ENCODE assay signal across 9 mouse cellular contexts in genomic region chr3:88157771-88158597, GRCm38 (mm10). TPM values are rescaled to one million over a fixed set of nuclear protein-coding genes. Genes with fewer than 3 reads are reported as not detected.
DNase-seq lines count a peak whose midpoint lies in the region; ATAC-seq and TF ChIP-seq lines count a peak whose summit lies in the region.
"Had no signal": no experiment of that assay in that cellular context is flagged by ENCODE, and none has a peak within 500 bp of the region (broad histone marks: within the 10 kb centered on the region; RNA-seq: fewer than 3 reads in every experiment).

No protein-coding gene starts in this region.

- H3K36me3 ChIP-seq in heart, adult 2 months (ENCODE audit: control insufficient read depth, insufficient read depth, low read length) = peaks cover 33% of the 10 kb centered on the region
- H3K36me3 ChIP-seq in forebrain, embryonic 14.5 days (ENCODE audit: control insufficient read depth, insufficient read depth, low read length) = peaks cover 65% of the 10 kb centered on the region
- H3K36me3 ChIP-seq in kidney, postnatal 0 days (ENCODE audit: insufficient read depth, low read length) = peaks cover 59% of the 10 kb centered on the region
- H3K36me3 ChIP-seq in stomach, postnatal 0 days (ENCODE audit: control insufficient read depth, insufficient read depth, low read length) = peaks cover 35% of the 10 kb centered on the region

- ATAC-seq in forebrain, embryonic 14.5 days = peak; percentile 79
- peak; percentile 76 for ATAC-seq in kidney, postnatal 0 days (replicated peaks; ENCODE audit: low FRiP score, low read depth)
- ATAC-seq in megakaryocyte progenitor cell, adult 5-6 weeks (replicated peaks; ENCODE audit: poor library complexity) = peak; percentile 80
- peak; percentile 59 for ATAC-seq in stomach, postnatal 0 days (ENCODE audit: low FRiP score, low TSS enrichment)

- peak; percentile 77 for TF ChIP-seq CTCF in heart, adult 2 months (IDR thresholded peaks at IDR 0.05)
- peak; percentile 73 for TF ChIP-seq CTCF in kidney, postnatal 0 days (IDR thresholded peaks at IDR 0.05; ENCODE audit: low read depth)
- TF ChIP-seq CTCF in stomach, postnatal 0 days (IDR thresholded peaks at IDR 0.05; ENCODE audit: low read depth) = peak; percentile 75

- no peak overlapping the region; the same call in 1 of the 2 replicates for H3K27ac ChIP-seq in heart, adult 2 months
- H3K27ac ChIP-seq in forebrain, embryonic 14.5 days (ENCODE audit: low read depth, low read length) = no peak overlapping the region
- no peak overlapping the region for H3K27ac ChIP-seq in kidney, postnatal 0 days
- no peak overlapping the region for H3K27ac ChIP-seq in stomach, postnatal 0 days (replicated peaks)

- H3K4me1 ChIP-seq in heart, adult 2 months (ENCODE audit: control insufficient read depth, insufficient read depth, low read length) = peaks cover 34% of the 10 kb centered on the region
- peaks cover 3% of the 10 kb centered on the region for H3K4me1 ChIP-seq in forebrain, embryonic 14.5 days (ENCODE audit: control insufficient read depth, insufficient read depth, low read length)
- no peaks in the 10 kb centered on the region for H3K4me1 ChIP-seq in kidney, postnatal 0 days (replicated peaks; ENCODE audit: insufficient read depth, low read length)
- H3K4me1 ChIP-seq in stomach, postnatal 0 days (replicated peaks; ENCODE audit: control insufficient read depth, insufficient read depth) = no peaks in the 10 kb centered on the region

- H3K79me2 ChIP-seq in heart, adult 2 months (replicated peaks; ENCODE audit: control insufficient read depth, insufficient read depth, low read length) = peaks cover 4% of the 10 kb centered on the region

- no peaks in the 10 kb centered on the region for H3K27me3 ChIP-seq in heart, adult 2 months (ENCODE audit: control insufficient read depth, insufficient read depth, low read length)
- H3K27me3 ChIP-seq in forebrain, embryonic 14.5 days (replicated peaks; ENCODE audit: control insufficient read depth, insufficient read depth, low read length) = no peaks in the 10 kb centered on the region
- H3K27me3 ChIP-seq in kidney, postnatal 0 days (ENCODE audit: insufficient read depth, low read length) = no peaks in the 10 kb centered on the region
- H3K27me3 ChIP-seq in stomach, postnatal 0 days (ENCODE audit: control insufficient read depth, insufficient read depth, low read length) = no peaks in the 10 kb centered on the region
- H3K27me3 ChIP-seq: megakaryocyte, embryonic 14.5 days had no signal

- no peak overlapping the region for H3K4me3 ChIP-seq in heart, adult 2 months
- H3K4me3 ChIP-seq in forebrain, embryonic 14.5 days (ENCODE audit: low read depth, low read length) = no peak overlapping the region
- no peak overlapping the region for H3K4me3 ChIP-seq in kidney, postnatal 0 days (replicated peaks; ENCODE audit: low read depth, low read length)
- H3K4me3 ChIP-seq in stomach, postnatal 0 days (ENCODE audit: low read depth, low read length) = no peak overlapping the region
- H3K4me3 ChIP-seq: megakaryocyte, embryonic 14.5 days had no signal

- no peak overlapping the region for H3K9ac ChIP-seq in heart, adult 2 months (ENCODE audit: low read depth, low read length)
- 0 out of 2 replicates have a peak overlapping the region, but pooled peaks have one; percentile 25 for H3K9ac ChIP-seq in forebrain, embryonic 14.5 days (ENCODE audit: low read length)
- H3K9ac ChIP-seq in kidney, postnatal 0 days (ENCODE audit: low read depth, low read length) = no peak overlapping the region
- H3K9ac ChIP-seq in stomach, postnatal 0 days (ENCODE audit: low read length) = no peak overlapping the region

- intact Hi-C loops in heart, adult 2 months (cut with DNase I) = loop anchor here (5.0 kb wide), 1 partner anchor 71 kb away; no protein-coding TSS in a partner anchor

- no peak for TF ChIP-seq EP300 in heart, adult 2 months (IDR thresholded peaks at IDR 0.05; ENCODE audit: insufficient read depth, low read depth, low read length)
- no peak for TF ChIP-seq EP300 in stomach, postnatal 0 days (optimal IDR thresholded peaks at IDR 0.05)

- DNase-seq in heart, adult 2 months = peak; percentile 60 to 61
- DNase-seq in heart, adult 9 months (ENCODE audit: low spot score in 2 of 2) = no peak
- peak; percentile 55 for DNase-seq in NIH3T3 (ENCODE audit: low read depth)
- peak; percentile 78 for DNase-seq in forebrain, embryonic 14.5 days (ENCODE audit: low spot score)
- peak; percentile 79 for DNase-seq in kidney, postnatal 0 days (ENCODE audit: low spot score)
- peak; percentile 52 for DNase-seq in stomach, postnatal 0 days (ENCODE audit: low spot score)
- no peak for DNase-seq in frontal cortex, postnatal 14 days (ENCODE audit: low spot score in 2 of 2)

- no peaks in the 10 kb centered on the region for H3K9me3 ChIP-seq in forebrain, embryonic 14.5 days (replicated peaks; ENCODE audit: control insufficient read depth, low read length)
- no peaks in the 10 kb centered on the region for H3K9me3 ChIP-seq in kidney, postnatal 0 days (replicated peaks; ENCODE audit: low read length)
- no peaks in the 10 kb centered on the region for H3K9me3 ChIP-seq in stomach, postnatal 0 days (ENCODE audit: control insufficient read depth, low read length)
- H3K9me3 ChIP-seq: megakaryocyte, embryonic 14.5 days had no signal

- no peak for TF ChIP-seq POLR2A in heart, adult 2 months (IDR thresholded peaks at IDR 0.05; ENCODE audit: insufficient read depth, low read depth, low read length)

- 29% methylated on average over 23 of the region's 23 CpGs for WGBS in heart, adult 2 months
- WGBS in forebrain, embryonic 14.5 days = 15% methylated on average over 23 of the region's 23 CpGs
- 21% methylated on average over 23 of the region's 23 CpGs for WGBS in kidney, postnatal 0 days
- 26% methylated on average over 23 of the region's 23 CpGs for WGBS in stomach, postnatal 0 days

- H3K4me2 ChIP-seq in forebrain, embryonic 14.5 days (ENCODE audit: low read length) = no peak overlapping the region
- no peak overlapping the region for H3K4me2 ChIP-seq in kidney, postnatal 0 days (ENCODE audit: low read length)
- no peak overlapping the region for H3K4me2 ChIP-seq in stomach, postnatal 0 days (replicated peaks; ENCODE audit: low read depth)

RNA-seq across cellular contexts. Expression of gene Mef2d, which starts 15.8 kb away (rescaled TPM):
- 100 to 1,000 TPM; 118 to 129 TPM for total RNA-seq in heart, adult 2 months (2021)
- 119 and 122 TPM in 2 replicates for polyA plus RNA-seq in heart, adult 2 months (2012; rRNA removed)
- polyA plus RNA-seq in forebrain, embryonic 14.5 days (2014; fragmentation: Nextera tagmentation; extraction: Ambion mirVana) = 17.3 and 20.4 TPM in 2 replicates
- polyA plus RNA-seq in kidney, postnatal 0 days (2015; fragmentation: Nextera tagmentation; extraction: Ambion mirVana) = 14.4 and 16.2 TPM in 2 replicates
- 82.5 and 95.7 TPM in 2 replicates for total RNA-seq in megakaryocyte progenitor cell, adult 5-6 weeks (2015)
- 49.6 and 52.8 TPM in 2 replicates for total RNA-seq in megakaryocyte progenitor cell, adult 5-6 weeks (2017)
- polyA plus RNA-seq in stomach, postnatal 0 days (2015; fragmentation: Nextera tagmentation; extraction: Ambion mirVana) = 10.6 and 13.0 TPM in 2 replicates

Comparison
In these comparisons a context has a peak if more than half of its experiments do, and no peak if none do; other contexts are left out.
1. DNase-seq: peak in heart, adult 2 months (2 of 2), NIH3T3 (single experiment), forebrain, embryonic 14.5 days (single experiment), kidney, postnatal 0 days (single experiment) and stomach, postnatal 0 days (single experiment); none in heart, adult 9 months (0 of 2) and frontal cortex, postnatal 14 days (0 of 2).
2. Peak in every context shown above with its lines, with median percentiles within 50 percentile points of each other: CTCF ChIP-seq and ATAC-seq.